Mouse (Mus musculus) stomach, adult 2 months (tissue): ENCODE data around the gene Nipal4. TPM values are rescaled to one million over a fixed set of nuclear protein-coding genes. Genes with fewer than 3 reads are reported as not detected.

Experiments
- polyA plus RNA-seq: library from polyadenylated mRNA; depleted of rRNA; stranded (reverse); fragments of >200 nt; gene quantifications from 2 replicates; pipeline ENCODE4 v1.2.3, GENCODE M21; 2012; rRNA removed

Gene Nipal4
- polyA plus RNA-seq: 8.3 and 12.5 TPM in 2 replicates

GRCm38 (mm10) chr11:46165866-46166585 is at the start of gene Nipal4:
TSS of gene Nipal4 (minus strand) at chr11:46166508.

Other genes with a start within 250 kb of the Nipal4 start
- 1.8 and 2.7 TPM in 2 replicates for gene Lsm11, start 221.6 kb downstream of the Nipal4 start, polyA plus RNA-seq
- gene Thg1l, start 211.0 kb downstream of the Nipal4 start, polyA plus RNA-seq: 0.91 and 1.4 TPM in 2 replicates
- gene Sox30, start 186.2 kb downstream of the Nipal4 start, polyA plus RNA-seq: 0.03 and 0.05 TPM in 2 replicates
- 5.7 and 20.7 TPM in 2 replicates for gene Gm12166, start 114.2 kb downstream of the Nipal4 start, polyA plus RNA-seq
- gene Adam19, start 110.5 kb downstream of the Nipal4 start, polyA plus RNA-seq: 3.4 and 4.3 TPM in 2 replicates
- gene Fndc9, start 69.0 kb upstream of the Nipal4 start, polyA plus RNA-seq: 1.2 and 1.8 TPM in 2 replicates
- gene Cyfip2, start 146.4 kb upstream of the Nipal4 start, polyA plus RNA-seq: 0.94 and 1.1 TPM in 2 replicates
- 0.06 and 0.11 TPM in 2 replicates for gene Itk, start 223.0 kb upstream of the Nipal4 start, polyA plus RNA-seq
- gene Fam71b, start 230.1 kb upstream of the Nipal4 start, polyA plus RNA-seq: 0.05 TPM in 1 of 2 replicates, not detected in the other